Mouse (Mus musculus) limb, embryonic 14.5 days (tissue): ENCODE data around the gene Gdf9. TPM values are rescaled to one million over a fixed set of nuclear protein-coding genes. Genes with fewer than 3 reads are reported as not detected.

Source experiments
- ATAC-seq: fragments of 200-750 bp; cut with Nextera tagmentation; 2 replicates; pipeline ENCODE4 v1.8.0; 2017; ENCODE audit warnings: low read depth, moderate number of reproducible peaks, moderate TSS enrichment; ENCODE audit not compliant: low FRiP score
- DNase-seq: peaks from one replicate; pipeline ENCODE4 v3.0.0-alpha.2; 2015; ENCODE audit warnings: low spot score
- H3K27ac ChIP-seq: fragments of 300-500 bp; sonication (generic); replicated peaks from 2 replicates; pipeline ENCODE4 v1.5.1; 2014; ENCODE audit warnings: low read depth, mild to moderate bottlenecking, low read length, moderate library complexity, mixed read lengths
- H3K27me3 ChIP-seq: fragments of 300-500 bp; sonication (generic); 2 replicates; pipeline ENCODE4 v1.6.1; 2014; ENCODE audit warnings: low read length, mixed read lengths; ENCODE audit not compliant: control insufficient read depth, insufficient read depth
- H3K36me3 ChIP-seq: fragments of 300-500 bp; sonication (generic); 2 replicates; pipeline ENCODE4 v1.6.1; 2014; ENCODE audit warnings: mild to moderate bottlenecking, low read length, moderate library complexity, mixed read lengths; ENCODE audit not compliant: control insufficient read depth, insufficient read depth
- H3K4me1 ChIP-seq: fragments of 300-500 bp; sonication (generic); 2 replicates; pipeline ENCODE4 v1.6.1; 2014; ENCODE audit warnings: antibody characterized with exemption, low read length, mixed read lengths; ENCODE audit not compliant: control insufficient read depth, insufficient read depth
- H3K4me2 ChIP-seq: fragments of 300-500 bp; sonication (generic); replicated peaks from 2 replicates; pipeline ENCODE4 v1.6.1; 2014; ENCODE audit warnings: low read depth, mild to moderate bottlenecking, low read length, moderate library complexity; ENCODE audit not compliant: severe bottlenecking
- H3K4me3 ChIP-seq: fragments of 300-500 bp; sonication (generic); replicated peaks from 2 replicates; pipeline ENCODE4 v1.5.1; 2014; ENCODE audit warnings: low read length
- H3K9ac ChIP-seq: fragments of 300-500 bp; sonication (generic); 2 replicates; pipeline ENCODE4 v1.6.1; 2014; ENCODE audit warnings: mild to moderate bottlenecking, low read depth, low read length, moderate library complexity; ENCODE audit not compliant: severe bottlenecking
- H3K9me3 ChIP-seq: fragments of 300-500 bp; sonication (generic); 2 replicates; pipeline ENCODE4 v1.6.1; 2016; ENCODE audit warnings: low read length; ENCODE audit not compliant: control insufficient read depth
- POLR2A ChIP-seq: fragments of 200-500 bp; IDR thresholded peaks from 2 replicates; pipeline ENCODE4 v1.8.0; 2012; ENCODE audit warnings: inconsistent platforms, mild to moderate bottlenecking, moderate library complexity, borderline replicate concordance; ENCODE audit not compliant: insufficient read depth, insufficient read length; ENCODE audit errors: extremely low read depth
- WGBS: fragments of 180-500 bp; shearing (Covaris S2); extraction: QIAGEN DNeasy Blood & Tissue Kit; methylation state at CpG from one replicate; pipeline ENCODE4 v1.1.7; 2014; 5-methylcytosine and 5-hydroxymethylcytosine counted together
- polyA plus RNA-seq, 2 experiments: library from polyadenylated mRNA; depleted of rRNA in 1 of 2; stranded (reverse) in 1 of 2; unstranded in 1 of 2; fragments of >200 nt; fragmentation: Nextera tagmentation in 1 of 2; extraction: Ambion mirVana in 1 of 2; gene quantifications; 2 replicates each; pipeline versions ENCODE4 v1.2.1 to v1.2.3; 2012 to 2014

The Gdf9 gene
- polyA plus RNA-seq, 2 experiments = 1.8 to 2.6 TPM

DNA sequence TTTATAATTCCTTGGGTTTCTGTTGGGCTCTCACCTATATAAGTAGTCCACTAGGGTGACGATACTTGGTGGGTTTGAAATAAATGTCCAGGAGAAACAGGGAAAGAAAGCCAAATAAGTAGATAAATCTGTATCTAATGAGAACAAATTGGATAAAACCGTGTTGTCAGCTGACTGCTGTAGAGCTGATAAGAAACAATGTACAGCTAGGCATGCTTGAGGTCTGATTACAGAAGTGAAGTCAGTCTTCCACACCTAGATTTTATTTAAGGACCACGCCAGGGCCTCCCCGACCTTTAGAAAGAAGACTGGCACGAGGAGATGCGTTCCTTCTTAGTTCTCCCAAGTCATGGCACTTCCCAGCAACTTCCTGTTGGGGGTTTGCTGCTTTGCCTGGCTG is 2.2 kb downstream of the Gdf9 start:
- Histone ChIP-seq H3K36me3 (peaks cover 9% of the 10 kb centered on the region), H3K27ac (no peak overlapping the region), H3K4me2 (no peak overlapping the region), H3K4me1 (peaks cover 9% of the 10 kb centered on the region), H3K4me3 (no peak overlapping the region), H3K9ac (no peak overlapping the region), H3K27me3 (no peaks in the 10 kb centered on the region), H3K9me3 (no peaks in the 10 kb centered on the region)
- DNase-seq (no peak), ATAC-seq (no peak)
- WGBS = 64% methylated on average over 6 of the region's 6 CpGs
- no peak for TF ChIP-seq POLR2A

DNA sequence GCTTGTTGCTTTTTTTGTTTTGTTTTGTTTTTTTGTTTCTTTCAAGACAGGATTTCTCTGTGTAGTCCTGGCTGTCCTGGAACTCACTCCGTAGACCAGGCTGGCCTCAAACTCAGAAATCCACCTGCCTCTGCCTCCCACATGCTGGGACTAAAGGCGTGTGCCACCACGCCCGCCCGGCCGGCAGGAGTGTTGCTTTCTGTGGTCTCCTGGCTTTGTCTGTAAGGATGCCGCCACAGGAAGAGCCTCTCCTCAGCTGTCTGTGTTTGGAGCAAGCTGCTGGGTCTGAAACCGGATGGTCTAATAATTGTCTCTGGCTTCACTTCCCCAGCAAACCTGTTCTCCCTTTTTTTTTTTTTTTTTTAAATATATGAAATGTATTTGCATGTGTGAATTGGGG is 4.7 kb downstream of the Gdf9 start:
- Histone ChIP-seq H3K9me3 (no peaks in the 10 kb centered on the region), H3K4me1 (peaks cover 3% of the 10 kb centered on the region; the same call in 1 of the 2 replicates), H3K27ac (no peak overlapping the region), H3K4me3 (no peak overlapping the region), H3K9ac (no peak overlapping the region), H3K4me2 (no peak overlapping the region), H3K27me3 (no peaks in the 10 kb centered on the region), H3K36me3 (no peaks in the 10 kb centered on the region)
- 81% methylated on average over 8 of the region's 8 CpGs for WGBS
- no peak for TF ChIP-seq POLR2A
- no peak for DNase-seq
- no peak for ATAC-seq

GRCm38 (mm10) chr11:53436338-53436737 is 5.5 kb downstream of the Gdf9 start:
- no peak overlapping the region for H3K9ac ChIP-seq
- peaks cover 3% of the 10 kb centered on the region; the same call in 1 of the 2 replicates for H3K4me1 ChIP-seq
- H3K4me3 ChIP-seq = no peak overlapping the region
- H3K27ac ChIP-seq = no peak overlapping the region
- DNase-seq (no peak), ATAC-seq (no peak)
- WGBS = 82% methylated on average over 6 of the region's 6 CpGs
- no peaks in the 10 kb centered on the region for H3K9me3 ChIP-seq
- H3K36me3 ChIP-seq = no peaks in the 10 kb centered on the region
- H3K4me2 ChIP-seq = no peak overlapping the region
- no peaks in the 10 kb centered on the region for H3K27me3 ChIP-seq
- no peak for TF ChIP-seq POLR2A

DNA sequence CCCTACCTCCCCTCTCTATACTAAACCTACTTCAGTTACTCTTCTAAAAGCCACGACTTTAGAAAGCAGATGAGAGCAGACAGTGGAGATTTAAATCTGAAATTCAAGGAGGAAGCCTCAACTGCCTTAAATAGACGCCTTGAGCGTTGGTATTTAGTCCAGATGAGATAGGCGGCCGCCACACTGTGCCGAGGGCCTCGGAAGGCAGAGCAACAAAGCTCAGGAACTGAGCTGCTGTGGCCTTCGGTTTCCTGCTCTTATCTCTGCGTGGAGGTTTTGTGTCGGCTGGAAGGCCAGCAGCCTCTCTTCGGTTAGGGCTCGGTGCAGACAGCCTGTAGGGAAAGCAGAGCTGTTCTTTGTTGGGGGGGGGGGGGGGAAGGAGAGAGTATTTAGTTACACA is 11.1 kb downstream of the Gdf9 start:
- H3K9ac ChIP-seq = no peak overlapping the region
- no peaks in the 10 kb centered on the region for H3K27me3 ChIP-seq
- no peak overlapping the region for H3K4me3 ChIP-seq
- no peaks in the 10 kb centered on the region for H3K36me3 ChIP-seq
- no peaks in the 10 kb centered on the region for H3K9me3 ChIP-seq
- H3K4me2 ChIP-seq = no peak overlapping the region
- TF ChIP-seq POLR2A = no peak
- 41% methylated on average over 12 of the region's 12 CpGs for WGBS
- no peak for DNase-seq
- no peaks in the 10 kb centered on the region for H3K4me1 ChIP-seq
- H3K27ac ChIP-seq = no peak overlapping the region
- ATAC-seq = no peak

DNA sequence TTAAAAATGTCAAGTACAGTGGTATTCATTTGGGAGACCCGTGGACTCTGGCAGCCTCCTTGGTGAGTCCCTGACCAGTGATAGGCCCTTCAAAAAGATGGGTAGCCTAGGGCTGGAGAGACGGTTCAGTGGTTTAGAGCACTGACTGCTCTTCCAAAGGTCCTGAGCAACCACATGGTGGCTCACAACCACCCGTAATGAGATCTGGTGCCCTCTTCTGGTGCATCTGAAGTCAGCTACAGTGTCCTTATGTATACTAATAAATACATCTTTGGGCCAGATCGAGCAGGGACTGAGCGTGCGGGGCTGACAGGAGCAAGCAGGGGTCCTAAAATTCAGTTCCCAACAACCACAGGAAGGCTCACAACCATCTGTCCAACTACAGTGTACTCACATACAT is 13.0 kb downstream of the Gdf9 start:
- no peaks in the 10 kb centered on the region for H3K4me1 ChIP-seq
- no peak overlapping the region for H3K27ac ChIP-seq
- H3K4me3 ChIP-seq = no peak overlapping the region
- H3K27me3 ChIP-seq = no peaks in the 10 kb centered on the region
- H3K36me3 ChIP-seq = no peaks in the 10 kb centered on the region
- no peak overlapping the region for H3K9ac ChIP-seq
- WGBS = 34% methylated on average over 6 of the region's 6 CpGs
- H3K4me2 ChIP-seq = no peak overlapping the region
- DNase-seq (no peak), ATAC-seq (no peak)
- H3K9me3 ChIP-seq = no peaks in the 10 kb centered on the region
- no peak for TF ChIP-seq POLR2A

DNA sequence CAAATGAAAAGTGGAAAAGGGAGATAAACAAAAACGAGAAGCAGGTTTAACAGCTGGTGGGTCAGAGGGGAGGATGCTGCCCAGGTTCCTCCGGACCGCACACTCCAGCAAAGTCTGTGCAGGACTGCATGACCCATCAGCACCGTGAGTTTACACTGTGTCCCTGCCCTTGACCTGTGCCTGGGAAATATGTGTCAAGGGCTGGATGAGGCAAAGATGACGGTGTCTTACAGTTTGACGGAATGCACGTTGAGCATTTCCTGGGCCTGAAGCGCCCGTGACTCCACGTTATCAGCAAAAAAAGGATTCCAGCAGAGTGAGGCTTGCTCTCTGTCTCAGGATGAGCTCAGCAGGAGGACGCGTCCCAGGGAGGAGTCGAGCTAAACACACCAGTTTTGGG is 14.7 kb downstream of the Gdf9 start:
- H3K27me3 ChIP-seq = no peaks in the 10 kb centered on the region
- no peak for TF ChIP-seq POLR2A
- no peak overlapping the region for H3K27ac ChIP-seq
- 66% methylated on average over 13 of the region's 13 CpGs for WGBS
- no peaks in the 10 kb centered on the region for H3K4me1 ChIP-seq
- H3K9me3 ChIP-seq = no peaks in the 10 kb centered on the region
- DNase-seq (no peak), ATAC-seq (no peak)
- no peaks in the 10 kb centered on the region for H3K36me3 ChIP-seq
- H3K9ac ChIP-seq = no peak overlapping the region
- H3K4me3 ChIP-seq = no peak overlapping the region
- H3K4me2 ChIP-seq = no peak overlapping the region
